Mouse (Mus musculus) lung, embryonic 16.5 days (tissue): ENCODE data around the gene Smoc2. TPM values are rescaled to one million over a fixed set of nuclear protein-coding genes. Genes with fewer than 3 reads are reported as not detected.
A peak's percentile ranks its signal among the peaks of the same experiment; 100 is the strongest.

Experiments used
- ATAC-seq: fragments of 200-750 bp; cut with Nextera tagmentation; 2 replicates; pipeline ENCODE4 v1.8.0; 2017; ENCODE audit warnings: low read depth, mild to moderate bottlenecking, moderate library complexity
- H3K27ac ChIP-seq: fragments of 300-500 bp; sonication (generic); 2 replicates; pipeline ENCODE4 v1.5.1; 2014; ENCODE audit warnings: mild to moderate bottlenecking, control low read depth, low read length
- H3K27me3 ChIP-seq: fragments of 300-500 bp; sonication (generic); 2 replicates; pipeline ENCODE4 v1.6.1; 2014; ENCODE audit warnings: low read depth, low read length, mixed read lengths; ENCODE audit not compliant: control insufficient read depth, insufficient read depth
- H3K36me3 ChIP-seq: fragments of 300-500 bp; sonication (generic); 2 replicates; pipeline ENCODE4 v1.6.1; 2014; ENCODE audit warnings: low read length; ENCODE audit not compliant: control insufficient read depth, insufficient read depth
- H3K4me1 ChIP-seq: fragments of 300-500 bp; sonication (generic); replicated peaks from 2 replicates; pipeline ENCODE4 v1.6.1; 2014; ENCODE audit warnings: low read length, mixed read lengths; ENCODE audit not compliant: control insufficient read depth, insufficient read depth
- H3K4me2 ChIP-seq: fragments of 300-500 bp; sonication (generic); 2 replicates; pipeline ENCODE4 v1.6.1; 2014; ENCODE audit warnings: low read depth, low read length, control low read depth
- H3K4me3 ChIP-seq: fragments of 300-500 bp; sonication (generic); 2 replicates; pipeline ENCODE4 v1.5.1; 2014; ENCODE audit warnings: mild to moderate bottlenecking, low read length, control low read depth
- H3K9ac ChIP-seq: fragments of 300-500 bp; sonication (generic); 2 replicates; pipeline ENCODE4 v1.6.1; 2014; ENCODE audit warnings: low read length, control low read depth
- H3K9me3 ChIP-seq: fragments of 300-500 bp; sonication (generic); 2 replicates; pipeline ENCODE4 v1.6.1; 2016; ENCODE audit warnings: low read length; ENCODE audit not compliant: control insufficient read depth
- WGBS: fragments of 180-500 bp; shearing (Covaris S2); extraction: QIAGEN DNeasy Blood & Tissue Kit; methylation state at CpG from one replicate; pipeline ENCODE4 v1.1.7; 2014; 5-methylcytosine and 5-hydroxymethylcytosine counted together
- polyA plus RNA-seq: library from polyadenylated mRNA; unstranded; fragments of >200 nt; fragmentation: Nextera tagmentation; extraction: Ambion mirVana; gene quantifications from 2 replicates; pipeline ENCODE4 v1.2.1, GENCODE M21; 2015

The Smoc2 gene
- polyA plus RNA-seq, 1 experiment from 2014 or later: 48.9 TPM

GRCm38 (mm10) chr17:14379966-14380365, 100.7 kb downstream of the Smoc2 start:
- H3K36me3 ChIP-seq: no peaks in the 10 kb centered on the region
- H3K4me3 ChIP-seq: no peak overlapping the region
- 83% methylated on average over 3 of the region's 3 CpGs for WGBS
- no peaks in the 10 kb centered on the region for H3K9me3 ChIP-seq
- H3K27me3 ChIP-seq: no peaks in the 10 kb centered on the region
- H3K4me1 ChIP-seq: no peaks in the 10 kb centered on the region
- H3K27ac ChIP-seq: no peak overlapping the region
- no peak overlapping the region for H3K9ac ChIP-seq
- H3K4me2 ChIP-seq: no peak overlapping the region
- no peak for ATAC-seq

- no peaks in the 10 kb centered on the region for H3K9me3 ChIP-seq
- no peak for ATAC-seq
- no peak overlapping the region for H3K4me2 ChIP-seq
- H3K27me3 ChIP-seq: no peaks in the 10 kb centered on the region
- no peak overlapping the region for H3K4me3 ChIP-seq
- WGBS: 39% methylated on average over 12 of the region's 12 CpGs
- H3K9ac ChIP-seq: no peak overlapping the region
- no peak overlapping the region for H3K27ac ChIP-seq
- no peaks in the 10 kb centered on the region for H3K4me1 ChIP-seq
- H3K36me3 ChIP-seq: no peaks in the 10 kb centered on the region
Measured at GRCm38 (mm10) chr17:14380526-14380925, 101.2 kb downstream of the Smoc2 start.

- H3K9me3 ChIP-seq: no peaks in the 10 kb centered on the region
- H3K4me2 ChIP-seq: no peak overlapping the region
- WGBS: 14% methylated on average over 7 of the region's 7 CpGs
- ATAC-seq: no peak
- no peak overlapping the region for H3K27ac ChIP-seq
- H3K4me1 ChIP-seq: no peaks in the 10 kb centered on the region
- H3K27me3 ChIP-seq: no peaks in the 10 kb centered on the region
- H3K4me3 ChIP-seq: no peak overlapping the region
- no peaks in the 10 kb centered on the region for H3K36me3 ChIP-seq
- H3K9ac ChIP-seq: no peak overlapping the region
Measured at GRCm38 (mm10) chr17:14381482-14381881, 102.2 kb downstream of the Smoc2 start.

GRCm38 (mm10) chr17:14383981-14384380, 104.7 kb downstream of the Smoc2 start:
- Histone ChIP-seq H3K4me3 (no peak overlapping the region), H3K9ac (no peak overlapping the region), H3K36me3 (no peaks in the 10 kb centered on the region), H3K9me3 (no peaks in the 10 kb centered on the region), H3K4me2 (no peak overlapping the region), H3K4me1 (no peaks in the 10 kb centered on the region), H3K27ac (no peak overlapping the region), H3K27me3 (no peaks in the 10 kb centered on the region)
- ATAC-seq: no peak
- WGBS: 81% methylated on average over 4 of the region's 4 CpGs

- 0 out of 2 replicates have a peak, but pooled peaks have one; percentile 28 for ATAC-seq
Measured at GRCm38 (mm10) chr17:14384980-14385379, 105.7 kb downstream of the Smoc2 start.

GRCm38 (mm10) chr17:14387261-14387660, 108.0 kb downstream of the Smoc2 start:
- no peak overlapping the region for H3K4me2 ChIP-seq
- H3K9ac ChIP-seq: no peak overlapping the region
- no peaks in the 10 kb centered on the region for H3K4me1 ChIP-seq
- no peak overlapping the region for H3K4me3 ChIP-seq
- WGBS: 41% methylated on average over 6 of the region's 6 CpGs
- H3K36me3 ChIP-seq: no peaks in the 10 kb centered on the region
- ATAC-seq: no peak
- H3K9me3 ChIP-seq: no peaks in the 10 kb centered on the region
- H3K27me3 ChIP-seq: no peaks in the 10 kb centered on the region
- H3K27ac ChIP-seq: no peak overlapping the region

More at GRCm38 (mm10) chr17:14384980-14385379, 105.7 kb downstream of the Smoc2 start:
- H3K9me3 ChIP-seq: no peaks in the 10 kb centered on the region
- H3K27ac ChIP-seq: no peak overlapping the region
- H3K4me3 ChIP-seq: no peak overlapping the region
- no peaks in the 10 kb centered on the region for H3K36me3 ChIP-seq
- H3K9ac ChIP-seq: no peak overlapping the region
- no peaks in the 10 kb centered on the region for H3K4me1 ChIP-seq
- 61% methylated on average over 6 of the region's 6 CpGs for WGBS
- no peaks in the 10 kb centered on the region for H3K27me3 ChIP-seq
- no peak overlapping the region for H3K4me2 ChIP-seq

- 40% methylated on average over 2 of the region's 2 CpGs for WGBS
- Histone ChIP-seq H3K4me1 (peaks cover 8% of the 10 kb centered on the region), H3K27me3 (no peaks in the 10 kb centered on the region), H3K9ac (no peak overlapping the region), H3K27ac (no peak overlapping the region), H3K4me2 (no peak overlapping the region), H3K4me3 (no peak overlapping the region), H3K36me3 (no peaks in the 10 kb centered on the region), H3K9me3 (no peaks in the 10 kb centered on the region)
- no peak for ATAC-seq
Measured at GRCm38 (mm10) chr17:14392443-14392842, 113.1 kb downstream of the Smoc2 start.

GRCm38 (mm10) chr17:14394861-14395260, 115.6 kb downstream of the Smoc2 start:
- H3K27ac ChIP-seq: no peak overlapping the region
- H3K4me3 ChIP-seq: no peak overlapping the region
- no peaks in the 10 kb centered on the region for H3K36me3 ChIP-seq
- H3K27me3 ChIP-seq: no peaks in the 10 kb centered on the region
- peaks cover 12% of the 10 kb centered on the region for H3K4me1 ChIP-seq
- ATAC-seq: no peak
- H3K4me2 ChIP-seq: no peak overlapping the region
- no peak overlapping the region for H3K9ac ChIP-seq
- H3K9me3 ChIP-seq: no peaks in the 10 kb centered on the region
- WGBS: 38% methylated on average over 5 of the region's 5 CpGs

- Histone ChIP-seq H3K36me3 (no peaks in the 10 kb centered on the region), H3K27me3 (no peaks in the 10 kb centered on the region), H3K4me3 (no peak overlapping the region), H3K9me3 (no peaks in the 10 kb centered on the region), H3K9ac (no peak overlapping the region), H3K27ac (no peak overlapping the region), H3K4me2 (no peak overlapping the region), H3K4me1 (peaks cover 12% of the 10 kb centered on the region)
- WGBS: 21% methylated on average over 5 of the region's 5 CpGs
- peak; percentile 75 for ATAC-seq
Measured at GRCm38 (mm10) chr17:14397456-14397855, 118.2 kb downstream of the Smoc2 start.
